Mouse (Mus musculus): ENCODE results near the gene Sh3bgrl3.

DNA sequence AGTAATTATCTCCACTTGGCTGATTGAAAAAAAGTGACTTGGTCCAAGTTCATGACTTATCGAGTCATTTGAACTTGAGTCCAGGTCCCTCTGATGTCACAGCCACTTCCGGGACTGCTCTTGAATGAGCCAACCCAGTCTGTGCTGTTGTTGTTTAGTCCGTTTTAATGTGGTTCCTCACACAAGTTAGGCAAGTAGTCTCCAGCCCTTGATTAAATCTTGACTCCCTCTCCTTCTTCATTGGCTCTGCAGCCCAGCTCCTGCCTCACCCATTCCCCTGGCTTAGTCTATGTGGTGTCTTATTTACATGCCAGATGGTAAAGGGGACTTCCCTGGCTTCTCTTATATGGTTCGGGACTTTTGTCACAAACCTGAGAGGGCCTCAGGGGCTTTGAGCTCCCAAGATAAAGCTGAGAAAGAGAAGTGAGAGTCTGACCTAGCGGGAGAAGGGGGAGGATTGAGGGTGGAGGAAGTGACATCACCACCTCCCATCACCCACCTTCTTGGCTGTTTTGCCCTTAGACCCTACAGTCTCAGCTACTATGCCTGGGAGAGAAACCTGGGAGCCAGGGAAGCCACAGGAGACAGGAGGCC is 31.5 kb downstream of the Sh3bgrl3 start:
- TF ChIP-seq ELF1 (IDR thresholded peaks at IDR 0.05; ENCODE audit: low read depth, low read length), result peak; percentile 74
- TF ChIP-seq UBTF (IDR thresholded peaks at IDR 0.05; ENCODE audit: borderline replicate concordance, insufficient read depth, low read depth, low read length), result no peak
- TF ChIP-seq CTCF (IDR thresholded peaks at IDR 0.05 in 2 of 3, conservative IDR thresholded peaks at IDR 0.05 in 1 of 3; ENCODE audit: control insufficient read depth in 1 of 3, insufficient read depth in 1 of 3, low read depth in 2 of 3, low read length in 3 of 3, poor library complexity in 1 of 3, severe bottlenecking in 1 of 3), result no peak
- no peak for TF ChIP-seq ZKSCAN1 (IDR thresholded peaks at IDR 0.05; ENCODE audit: low read depth, low read length)
- TF ChIP-seq EP300 (IDR thresholded peaks at IDR 0.05; ENCODE audit: low read depth in 1 of 2, low read length in 2 of 2), result no peak
- TF ChIP-seq MAX (IDR thresholded peaks at IDR 0.05; ENCODE audit: low read length), result no peak

Data from MEL (cell line).